Mouse (Mus musculus): ENCODE results near the gene Tcl1.

GRCm38 (mm10) chr12:105267076-105267475 is 44.5 kb upstream of the Tcl1 start:
- TF ChIP-seq POLR2A (IDR thresholded peaks at IDR 0.05; ENCODE audit: insufficient read length, low read depth): no peak
- TF ChIP-seq MYOG (IDR thresholded peaks at IDR 0.05; ENCODE audit: control insufficient read depth in 1 of 3, insufficient read depth in 1 of 3, insufficient read length in 2 of 3, low read depth in 2 of 3): no peak
- no peak for TF ChIP-seq POLR2AphosphoS2 (IDR thresholded peaks at IDR 0.05; ENCODE audit: insufficient read length, low read depth)
- TF ChIP-seq MAX (IDR thresholded peaks at IDR 0.05; ENCODE audit: low read depth): no peak
- no peak for TF ChIP-seq SRF (IDR thresholded peaks at IDR 0.05; ENCODE audit: control insufficient read depth, insufficient read length, low read depth)
- TF ChIP-seq USF1 (IDR thresholded peaks at IDR 0.05; ENCODE audit: low read depth): no peak
- no peak for TF ChIP-seq E2F4 (IDR thresholded peaks at IDR 0.05; ENCODE audit: insufficient read depth)

Data from myocyte (in vitro differentiated cells).